Mouse (Mus musculus) megakaryocyte, embryonic 14.5 days (primary cell): ENCODE results near the gene Vps13d.

ENCODE experiments used
- FLI1 ChIP-seq: IDR thresholded peaks from 2 replicates; pipeline ENCODE4 v1.6.1; 2012; ENCODE audit warnings: low read length, inconsistent platforms, mixed read lengths
- GATA1 ChIP-seq: IDR thresholded peaks from 3 replicates; pipeline ENCODE4 v1.6.1; 2012; ENCODE audit warnings: mixed read lengths, low read length, inconsistent platforms, borderline replicate concordance

- TF ChIP-seq GATA1 = no peak
- no peak for TF ChIP-seq FLI1
Observed at GRCm38 (mm10) chr4:145017745-145018144, 177.1 kb downstream of the Vps13d start.
